Mouse (Mus musculus) hindbrain, embryonic 10.5 days (tissue): ENCODE measurements around the gene Lrrc58. TPM values are rescaled to one million over a fixed set of nuclear protein-coding genes. Genes with fewer than 3 reads are reported as not detected.
A peak's percentile ranks its signal among the peaks of the same experiment; 100 is the strongest.

Source experiments
- DNase-seq: peaks from one replicate; pipeline ENCODE4 v3.0.0-alpha.2; 2017; ENCODE audit warnings: low spot score
- H3K27ac ChIP-seq: fragments of 300-500 bp; sonication (generic); 2 replicates; pipeline ENCODE4 v1.5.1; 2016; ENCODE audit warnings: mild to moderate bottlenecking, moderate library complexity
- H3K27me3 ChIP-seq: fragments of 300-500 bp; sonication (generic); 2 replicates; pipeline ENCODE4 v1.6.1; 2016; ENCODE audit warnings: mild to moderate bottlenecking; ENCODE audit not compliant: poor library complexity, insufficient read depth, severe bottlenecking
- H3K36me3 ChIP-seq: fragments of 300-500 bp; sonication (generic); 2 replicates; pipeline ENCODE4 v1.6.1; 2016; ENCODE audit warnings: mild to moderate bottlenecking, moderate library complexity
- H3K4me1 ChIP-seq: fragments of 300-500 bp; sonication (generic); replicated peaks from 2 replicates; pipeline ENCODE4 v1.6.1; 2016; ENCODE audit warnings: mild to moderate bottlenecking
- H3K4me3 ChIP-seq: fragments of 300-500 bp; sonication (generic); 2 replicates; pipeline ENCODE4 v1.5.1; 2016; ENCODE audit warnings: mild to moderate bottlenecking, moderate library complexity
- H3K9me3 ChIP-seq: fragments of 300-500 bp; sonication (generic); 2 replicates; pipeline ENCODE4 v1.6.1; 2016; ENCODE audit warnings: mild to moderate bottlenecking, moderate library complexity
- WGBS: fragments of 180-500 bp; shearing (Covaris S2); methylation state at CpG from one replicate; pipeline ENCODE4 v1.1.7; 2016; 5-methylcytosine and 5-hydroxymethylcytosine counted together
- polyA plus RNA-seq: library from polyadenylated mRNA; unstranded; fragments of >200 nt; fragmentation: Nextera tagmentation; extraction: Ambion mirVana; gene quantifications from 2 replicates; pipeline ENCODE4 v1.2.1, GENCODE M21; 2016

Lrrc58 gene
- polyA plus RNA-seq, 1 experiment from 2014 or later = 44.7 TPM

DNA sequence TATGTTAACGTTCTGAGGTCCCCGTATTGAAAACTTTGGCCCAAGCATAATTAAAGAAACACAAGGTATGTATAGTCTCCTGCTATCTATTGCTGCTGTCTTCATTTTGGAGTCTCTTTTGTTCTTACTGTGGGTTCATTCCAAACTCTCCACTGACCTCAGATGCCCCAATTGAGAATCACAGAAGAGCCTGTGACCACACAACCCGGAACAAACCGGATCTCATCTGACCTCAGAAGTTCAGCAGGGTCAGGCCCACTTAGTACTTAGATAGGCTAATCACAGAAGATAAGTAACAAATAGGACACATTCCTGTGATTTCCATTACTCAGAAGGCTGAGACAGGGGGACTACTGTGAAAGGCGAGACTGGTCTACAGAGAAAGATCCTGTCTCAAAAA lies 13.6 kb upstream of the Lrrc58 start:
- no peaks in the 10 kb centered on the region for H3K9me3 ChIP-seq
- H3K27me3 ChIP-seq = no peaks in the 10 kb centered on the region
- 62% methylated on average over 5 of the region's 5 CpGs for WGBS
- H3K27ac ChIP-seq = no peak overlapping the region
- DNase-seq = no peak
- H3K4me3 ChIP-seq = no peak overlapping the region
- peaks cover 36% of the 10 kb centered on the region for H3K4me1 ChIP-seq
- no peaks in the 10 kb centered on the region for H3K36me3 ChIP-seq

DNA sequence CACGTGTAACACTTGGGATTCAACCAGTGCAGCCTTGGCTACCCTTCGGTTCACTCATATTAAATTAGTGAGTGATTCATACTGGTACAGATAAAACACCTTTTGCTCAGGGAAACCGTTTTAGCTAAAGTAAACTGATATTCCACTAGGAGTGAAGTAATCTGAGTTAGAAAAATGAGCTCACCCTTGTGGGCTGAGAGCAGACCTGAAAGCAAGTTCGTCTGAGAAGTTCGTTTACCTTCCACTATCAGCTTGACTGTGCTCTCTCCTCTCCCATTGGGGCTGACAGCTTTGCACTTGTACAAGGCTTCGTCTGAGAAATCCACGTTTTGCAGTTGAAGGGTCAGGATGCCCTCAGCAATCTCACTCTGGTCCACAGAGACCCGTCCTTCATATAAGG lies 12.6 kb upstream of the Lrrc58 start:
- DNase-seq = no peak
- no peak overlapping the region for H3K4me3 ChIP-seq
- H3K27me3 ChIP-seq = no peaks in the 10 kb centered on the region
- H3K4me1 ChIP-seq = peaks cover 36% of the 10 kb centered on the region
- WGBS = 73% methylated on average over 8 of the region's 8 CpGs
- H3K36me3 ChIP-seq = no peaks in the 10 kb centered on the region
- H3K27ac ChIP-seq = no peak overlapping the region
- H3K9me3 ChIP-seq = no peaks in the 10 kb centered on the region

DNA sequence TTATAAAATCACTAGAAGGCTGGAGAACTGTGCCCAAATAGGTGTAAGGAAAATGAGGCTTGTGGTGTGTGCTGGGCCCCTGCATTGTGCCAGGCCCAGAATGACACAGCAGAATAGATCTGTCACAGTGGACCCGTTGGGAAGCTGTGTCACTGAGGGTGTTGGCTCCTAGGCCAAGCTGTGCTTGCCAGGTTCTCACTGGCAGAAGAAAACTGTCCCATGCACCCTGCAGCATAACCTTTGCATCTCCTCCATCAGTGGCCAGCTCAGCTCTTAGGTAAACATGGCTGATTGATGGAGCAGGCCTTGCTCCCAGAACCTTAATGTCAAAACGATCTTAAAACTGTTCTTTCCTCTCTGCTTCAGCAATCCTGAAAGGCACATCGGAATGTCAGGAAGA lies 11.9 kb upstream of the Lrrc58 start:
- no peaks in the 10 kb centered on the region for H3K9me3 ChIP-seq
- H3K4me1 ChIP-seq = peaks cover 36% of the 10 kb centered on the region
- H3K27me3 ChIP-seq = no peaks in the 10 kb centered on the region
- WGBS = 80% methylated on average over 3 of the region's 3 CpGs
- H3K4me3 ChIP-seq = no peak overlapping the region
- H3K36me3 ChIP-seq = no peaks in the 10 kb centered on the region
- no peak for DNase-seq
- peak overlapping the region; percentile 40; the same call in 1 of the 2 replicates for H3K27ac ChIP-seq

DNA sequence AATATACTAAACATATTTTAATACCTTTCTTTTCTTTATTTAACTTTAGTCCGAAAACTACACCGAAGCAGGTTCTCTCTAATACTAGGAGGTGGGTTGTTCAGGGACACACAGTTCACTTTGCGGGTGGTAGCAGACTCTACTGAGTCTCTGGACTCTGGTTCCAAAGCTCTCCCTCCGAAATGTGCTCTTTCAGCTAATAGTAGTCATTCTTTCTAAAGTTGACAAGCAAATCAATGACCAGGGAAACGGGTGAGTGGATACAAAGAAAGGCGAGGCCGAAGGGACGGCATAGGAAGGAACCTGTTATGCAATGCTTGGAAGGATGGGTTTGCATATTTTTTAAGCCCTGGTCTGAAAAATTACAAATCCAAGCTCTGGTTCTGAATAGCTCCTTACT lies 10.7 kb upstream of the Lrrc58 start:
- Histone ChIP-seq H3K27me3 (no peaks in the 10 kb centered on the region), H3K27ac (no peak overlapping the region), H3K36me3 (no peaks in the 10 kb centered on the region), H3K4me1 (peaks cover 27% of the 10 kb centered on the region), H3K9me3 (no peaks in the 10 kb centered on the region), H3K4me3 (no peak overlapping the region)
- DNase-seq = no peak
- WGBS = 58% methylated on average over 8 of the region's 8 CpGs

DNA sequence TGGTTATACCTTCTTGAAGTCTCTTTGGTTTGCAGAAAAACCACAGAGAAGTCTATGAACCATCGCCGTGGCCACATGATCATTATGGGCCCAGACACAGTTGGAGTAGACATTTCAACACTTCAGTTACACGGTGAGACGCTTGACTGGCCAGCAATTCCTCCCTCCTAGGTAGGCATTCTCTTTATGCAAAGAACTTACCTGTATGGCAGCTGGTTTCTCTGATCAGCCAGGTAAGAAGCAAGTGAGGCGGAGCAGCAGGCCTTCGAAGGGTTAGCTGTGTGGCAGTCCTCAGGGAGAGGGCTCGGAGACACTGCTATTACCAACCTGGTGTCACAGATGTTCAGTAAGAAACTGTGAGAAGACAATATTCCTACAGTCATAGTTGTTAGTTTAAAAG lies 8.0 kb upstream of the Lrrc58 start:
- DNase-seq = no peak
- Histone ChIP-seq H3K4me3 (no peak overlapping the region), H3K4me1 (peaks cover 18% of the 10 kb centered on the region), H3K27me3 (no peaks in the 10 kb centered on the region), H3K36me3 (no peaks in the 10 kb centered on the region), H3K27ac (no peak overlapping the region), H3K9me3 (no peaks in the 10 kb centered on the region)
- 80% methylated on average over 7 of the region's 7 CpGs for WGBS

DNA sequence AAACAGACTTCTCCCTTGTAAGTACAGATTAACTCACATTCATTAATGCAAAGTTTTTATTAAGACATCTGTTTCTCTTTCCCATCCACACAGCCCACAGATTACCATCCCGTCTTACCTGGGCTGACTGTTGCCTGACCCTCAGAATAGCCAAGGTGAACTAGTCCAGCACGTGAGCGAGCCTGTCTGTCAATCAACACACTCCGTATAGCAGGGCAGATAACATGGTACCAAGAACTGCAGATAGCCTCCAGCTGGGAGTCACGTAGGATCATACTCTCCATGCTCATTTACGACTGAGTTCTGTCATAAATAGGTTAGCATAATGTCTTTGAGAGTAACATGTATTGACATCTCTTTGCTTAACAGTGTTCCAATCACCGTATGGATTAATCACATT lies 7.2 kb upstream of the Lrrc58 start, which contains the start of gene Gm36028:
Gene Gm36028, minus strand, starts transcription at position 118 of the 400 bp plus-strand sequence.
- H3K4me3 ChIP-seq = no peak within 1 kb of the TSS
- no peak for DNase-seq
- H3K36me3 ChIP-seq = no peaks in the 10 kb centered on the region
- H3K4me1 ChIP-seq = peaks cover 17% of the 10 kb centered on the region
- H3K9me3 ChIP-seq = no peaks in the 10 kb centered on the region
- H3K27ac ChIP-seq = no peak within 1 kb of the TSS
- H3K27me3 ChIP-seq = no peaks in the 10 kb centered on the region
- WGBS = 90% methylated on average over 7 of the region's 7 CpGs

DNA sequence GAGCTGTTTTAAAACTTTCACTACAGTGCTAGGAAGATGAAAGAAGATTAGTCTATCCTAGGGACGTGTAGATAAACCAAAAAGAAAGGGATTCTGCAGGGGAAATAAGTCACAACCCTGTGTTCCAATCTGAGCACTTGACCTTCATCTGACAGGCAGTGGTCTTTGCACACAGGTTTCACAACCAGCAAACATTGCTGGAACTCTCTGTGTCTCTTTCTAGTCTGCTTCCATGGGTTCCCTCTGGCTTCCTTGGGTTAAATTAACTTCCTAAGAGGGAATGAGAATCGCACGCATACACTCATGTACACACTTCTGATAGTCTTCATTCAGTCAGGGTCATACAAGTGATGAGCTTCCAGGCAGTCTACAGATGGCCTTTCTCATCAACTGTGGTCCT lies 4.3 kb upstream of the Lrrc58 start:
- H3K4me1 ChIP-seq = peaks cover 11% of the 10 kb centered on the region; the same call in 1 of the 2 replicates
- WGBS = 81% methylated on average over 3 of the region's 3 CpGs
- no peak for DNase-seq
- no peaks in the 10 kb centered on the region for H3K9me3 ChIP-seq
- no peak overlapping the region for H3K4me3 ChIP-seq
- H3K27ac ChIP-seq = no peak overlapping the region
- no peaks in the 10 kb centered on the region for H3K27me3 ChIP-seq
- no peaks in the 10 kb centered on the region for H3K36me3 ChIP-seq

DNA sequence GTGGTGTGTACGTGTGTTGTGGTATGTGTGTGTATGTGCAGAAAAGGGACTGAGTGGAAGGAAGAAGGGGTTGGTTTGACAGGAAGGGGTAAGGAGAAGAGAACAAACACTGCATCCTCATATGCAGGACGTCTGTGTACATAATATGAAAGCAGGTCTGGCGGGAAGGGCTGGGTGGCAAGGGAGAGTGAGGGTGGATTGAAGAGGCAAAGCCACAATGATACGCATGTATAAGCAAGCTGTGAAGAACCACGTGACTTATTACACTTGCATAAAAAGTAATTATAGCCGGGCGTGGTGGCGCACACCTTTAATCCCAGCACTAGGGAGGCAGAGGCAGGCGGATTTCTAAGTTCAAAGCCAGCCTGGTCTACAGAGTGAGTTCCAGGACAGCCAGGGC lies 2.3 kb upstream of the Lrrc58 start:
- DNase-seq = no peak
- 88% methylated on average over 9 of the region's 9 CpGs for WGBS
- H3K27me3 ChIP-seq = no peaks in the 10 kb centered on the region

DNA sequence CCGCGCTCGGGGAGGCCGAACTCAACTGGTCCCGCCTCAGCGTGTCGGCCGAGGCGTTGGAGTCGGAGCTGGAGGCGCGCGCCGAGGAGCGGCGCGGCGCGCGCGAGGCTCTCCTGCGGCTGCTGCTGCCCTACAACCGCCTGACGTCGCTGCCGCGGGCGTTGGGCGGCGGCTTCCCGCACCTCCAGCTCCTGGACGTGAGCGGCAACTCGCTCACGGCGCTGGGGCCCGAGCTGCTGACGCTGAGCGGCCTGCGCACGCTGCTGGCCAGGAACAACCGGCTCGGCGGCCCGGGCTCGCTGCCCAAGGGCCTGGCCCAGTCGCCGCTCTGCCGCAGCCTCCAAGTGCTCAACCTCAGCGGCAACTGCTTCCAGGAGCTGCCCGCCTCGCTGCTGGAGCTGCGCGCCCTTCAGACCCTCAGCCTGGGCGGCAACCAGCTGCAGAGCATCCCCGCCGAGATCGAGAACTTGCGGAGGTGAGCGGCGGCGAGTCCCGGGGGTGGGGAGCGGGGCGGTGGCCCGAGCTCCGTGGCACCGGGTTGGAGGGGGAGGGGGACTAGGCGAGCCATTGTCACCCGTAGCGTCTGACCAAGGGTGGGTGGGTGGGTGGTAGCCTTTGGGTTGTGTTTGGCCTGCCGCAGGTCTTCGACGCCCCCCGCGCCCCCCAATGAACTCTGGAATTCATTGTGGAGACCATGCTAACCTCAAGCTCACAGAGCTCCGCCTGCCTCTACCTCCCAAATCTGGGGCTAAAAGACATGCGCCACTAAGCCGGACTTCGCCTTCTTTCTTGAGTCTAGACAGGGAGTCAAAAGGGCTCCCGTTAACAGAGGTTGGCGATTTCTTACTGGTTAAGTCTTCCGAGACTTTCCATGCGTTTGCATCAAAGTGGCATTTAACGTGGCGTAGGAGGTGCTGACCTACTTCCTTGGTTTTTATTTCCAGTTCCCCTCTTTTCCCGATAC lies 599 bp downstream of the Lrrc58 start:
- H3K9me3 ChIP-seq = no peaks in the 10 kb centered on the region
- under 1% methylated on average over 87 of the region's 87 CpGs for WGBS

More for the DNA sequence above, 2.3 kb upstream of the Lrrc58 start:
- H3K36me3 ChIP-seq = peaks cover 5% of the 10 kb centered on the region; the same call in 1 of the 2 replicates
- H3K4me1 ChIP-seq = peaks cover 23% of the 10 kb centered on the region
- H3K27ac ChIP-seq = no peak overlapping the region
- no peaks in the 10 kb centered on the region for H3K9me3 ChIP-seq
- no peak overlapping the region for H3K4me3 ChIP-seq

DNA sequence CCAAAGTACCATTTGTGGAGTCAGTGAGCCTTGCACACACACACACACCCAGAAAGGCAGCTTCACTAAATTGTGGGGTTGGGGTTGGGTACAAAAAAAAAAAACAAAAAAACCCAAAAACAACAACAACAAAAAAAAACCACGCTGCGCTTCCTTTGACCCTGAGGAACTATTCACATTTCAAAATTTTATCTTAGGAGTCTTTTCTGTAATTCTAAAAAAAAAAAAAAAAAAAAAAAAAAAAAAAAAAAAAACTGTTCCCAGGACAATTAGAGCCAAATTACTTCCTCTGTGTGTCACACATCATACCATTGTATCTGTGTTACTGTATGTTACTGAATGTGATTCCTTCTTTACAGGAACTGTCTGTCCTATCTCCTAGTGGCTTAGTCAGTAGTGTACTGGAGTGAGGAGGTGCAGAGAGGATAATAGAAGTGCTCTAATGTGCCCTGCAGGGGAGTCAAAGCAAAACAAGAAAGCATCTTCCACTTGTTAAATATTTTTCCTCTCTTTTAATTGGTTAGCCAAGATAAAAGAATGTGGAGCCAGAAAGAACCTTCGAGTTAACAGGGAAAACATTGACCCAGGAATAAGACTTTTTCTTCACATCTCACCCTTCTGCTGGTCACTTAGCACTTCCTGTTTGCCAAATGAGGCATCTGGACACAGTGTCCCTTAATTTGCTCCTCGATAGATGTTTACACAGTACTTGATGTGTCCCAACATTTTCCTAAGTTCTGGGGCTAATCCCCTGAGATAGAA lies 1.5 kb downstream of the Lrrc58 start:
- Histone ChIP-seq H3K9me3 (no peaks in the 10 kb centered on the region), H3K36me3 (peaks cover 30% of the 10 kb centered on the region), H3K4me3 (peak overlapping the region; percentile 79), H3K4me1 (peaks cover 30% of the 10 kb centered on the region), H3K27ac (peak overlapping the region; percentile 98), H3K27me3 (no peaks in the 10 kb centered on the region)
- no peak for DNase-seq
- 43% methylated on average over 4 of the region's 4 CpGs for WGBS

More for the DNA sequence above, 599 bp downstream of the Lrrc58 start:
- Histone ChIP-seq H3K4me1 (peaks cover 29% of the 10 kb centered on the region), H3K36me3 (peaks cover 29% of the 10 kb centered on the region), H3K27me3 (no peaks in the 10 kb centered on the region), H3K4me3 (peak overlapping the region; percentile 79), H3K27ac (peak overlapping the region; percentile 98)
- peak; percentile 81 for DNase-seq

DNA sequence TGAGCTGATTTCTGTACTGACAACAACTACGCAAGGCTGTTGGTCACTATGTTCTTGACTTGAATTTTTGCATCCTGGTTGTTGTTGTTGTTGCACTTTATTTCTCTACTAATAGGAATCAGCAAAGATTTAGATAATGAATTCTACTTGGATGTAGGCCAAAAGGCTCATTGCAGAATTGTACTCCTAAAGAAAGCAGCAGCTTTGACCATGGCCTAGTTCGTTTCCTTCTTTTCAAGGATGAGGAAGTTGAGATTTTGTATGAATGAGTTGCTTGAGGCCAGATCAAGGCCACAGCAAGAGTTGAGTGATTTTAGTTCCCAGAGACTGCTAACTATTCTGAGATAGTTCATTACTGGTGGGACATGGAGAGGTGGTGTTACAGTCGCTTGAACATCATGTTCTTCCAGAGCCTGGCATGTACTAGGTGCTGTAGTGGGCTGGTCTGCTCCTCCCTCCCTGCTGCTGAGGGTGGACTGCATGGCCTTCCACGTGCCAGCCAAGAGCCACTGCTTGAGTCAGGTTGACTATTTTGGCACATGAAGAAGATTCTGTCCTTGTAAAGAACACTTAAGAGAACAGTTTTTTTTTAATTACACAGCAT lies 3.0 kb downstream of the Lrrc58 start:
- no peak overlapping the region for H3K27ac ChIP-seq
- H3K36me3 ChIP-seq = peaks cover 35% of the 10 kb centered on the region
- DNase-seq = no peak
- H3K9me3 ChIP-seq = no peaks in the 10 kb centered on the region
- WGBS = 94% methylated on average over 4 of the region's 4 CpGs
- H3K4me1 ChIP-seq = peaks cover 32% of the 10 kb centered on the region
- no peaks in the 10 kb centered on the region for H3K27me3 ChIP-seq
- 0 out of 2 replicates have a peak overlapping the region, but pooled peaks have one; percentile 79 for H3K4me3 ChIP-seq

DNA sequence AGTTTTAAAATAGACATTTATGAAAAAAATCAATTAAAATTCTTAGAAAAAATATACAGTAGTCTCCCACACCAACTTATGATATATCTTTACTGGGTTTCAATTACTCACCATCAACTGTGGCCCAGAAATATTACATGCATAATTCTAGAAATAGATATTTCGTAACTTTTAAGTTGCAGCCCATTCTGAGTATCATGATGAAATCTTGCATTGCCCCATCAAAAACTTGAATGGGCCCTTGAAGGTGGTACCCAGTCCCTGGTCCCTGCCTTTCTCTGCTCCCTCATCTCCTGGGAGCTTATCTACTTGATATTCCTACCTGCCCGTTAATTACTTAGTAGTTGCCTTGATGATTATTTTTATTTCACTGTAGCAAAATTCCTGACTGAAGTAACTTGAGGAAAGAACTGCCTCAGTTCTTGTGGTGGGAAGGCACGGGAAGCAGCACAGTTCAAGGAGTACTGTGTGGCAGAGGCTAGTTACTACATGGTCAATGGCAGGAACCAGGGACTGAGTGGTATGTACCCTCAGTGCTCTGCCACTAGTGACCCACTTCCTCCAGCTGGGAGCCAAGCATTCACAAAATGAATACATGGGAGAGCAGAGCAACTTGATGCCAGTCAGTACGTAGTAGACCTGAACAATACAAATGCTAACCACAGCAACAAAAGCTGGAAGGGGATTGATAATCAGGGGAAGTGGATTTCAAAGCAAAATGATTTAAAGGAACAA lies 6.5 kb downstream of the Lrrc58 start:
- Histone ChIP-seq H3K9me3 (no peaks in the 10 kb centered on the region), H3K27me3 (no peaks in the 10 kb centered on the region), H3K4me1 (peaks cover 21% of the 10 kb centered on the region), H3K27ac (no peak overlapping the region), H3K4me3 (no peak overlapping the region), H3K36me3 (peaks cover 68% of the 10 kb centered on the region)
- DNase-seq = no peak
- 89% methylated on average over 4 of the region's 4 CpGs for WGBS
